Mouse (Mus musculus) mesoderm, embryonic 11.5 days (tissue): ENCODE measurements around the gene Atg7.

Source experiments
- DNase-seq: peaks from one replicate; pipeline ENCODE4 v3.0.0-alpha.2; 2012; ENCODE audit warnings: low read depth, low spot score

Gene Atg7

GRCm38 (mm10) chr6:114900194-114900593 lies 257.3 kb downstream of the Atg7 start:
- DNase-seq: no peak

GRCm38 (mm10) chr6:114901321-114901824 lies 258.5 kb downstream of the Atg7 start:
- DNase-seq: peak; percentile 84

- DNase-seq: no peak
Observed at GRCm38 (mm10) chr6:114901921-114902320, 259.0 kb downstream of the Atg7 start.

GRCm38 (mm10) chr6:114904233-114904632 lies 261.3 kb downstream of the Atg7 start:
- no peak for DNase-seq

GRCm38 (mm10) chr6:114904818-114905217 lies 261.9 kb downstream of the Atg7 start:
- no peak for DNase-seq

- DNase-seq: no peak
Observed at GRCm38 (mm10) chr6:114905253-114906028, 262.5 kb downstream of the Atg7 start.

- DNase-seq: no peak
Observed at GRCm38 (mm10) chr6:114906209-114906608, 263.3 kb downstream of the Atg7 start.

GRCm38 (mm10) chr6:114907459-114907858 lies 264.6 kb downstream of the Atg7 start:
- DNase-seq: no peak

GRCm38 (mm10) chr6:114909801-114910200 lies 266.9 kb downstream of the Atg7 start:
- DNase-seq: no peak
